Mouse (Mus musculus) 3134 (cell line): Measurements from ENCODE around the gene Ndufa6.
"Not testable (repeated sequence)": the region's sequence is repeated elsewhere in the genome, so short reads cannot be mapped to it uniquely, and the experiment has no call there.

Experiments
- DNase-seq: peaks from one replicate; pipeline ENCODE4 v3.0.0-alpha.2; 2011; ENCODE audit warnings: low spot score; ENCODE audit not compliant: insufficient read length; ENCODE audit errors: extremely low read depth

The Ndufa6 gene

GRCm38 (mm10) chr15:82368851-82369250 is 14.7 kb upstream of the Ndufa6 start:
- no peak for DNase-seq

- no peak for DNase-seq
Measured at GRCm38 (mm10) chr15:82368146-82368545, 14.0 kb upstream of the Ndufa6 start.

GRCm38 (mm10) chr15:82364561-82364960 is 10.4 kb upstream of the Ndufa6 start:
- not testable (repeated sequence) for DNase-seq

GRCm38 (mm10) chr15:82363801-82364200 is 9.7 kb upstream of the Ndufa6 start:
- not testable (repeated sequence) for DNase-seq

- no peak for DNase-seq
Measured at GRCm38 (mm10) chr15:82362234-82362633, 8.1 kb upstream of the Ndufa6 start.

GRCm38 (mm10) chr15:82361459-82362018 is 7.4 kb upstream of the Ndufa6 start:
- DNase-seq = no peak

GRCm38 (mm10) chr15:82358431-82359260 is 4.5 kb upstream of the Ndufa6 start:
- DNase-seq = no peak

- DNase-seq = no peak
Measured at GRCm38 (mm10) chr15:82353745-82354113, 393 bp downstream of the Ndufa6 start.

- no peak for DNase-seq
Measured at GRCm38 (mm10) chr15:82353078-82353744, 911 bp downstream of the Ndufa6 start.

- no peak for DNase-seq
Measured at GRCm38 (mm10) chr15:82351480-82351879, 2.6 kb downstream of the Ndufa6 start.

GRCm38 (mm10) chr15:82350349-82350748 is 3.8 kb downstream of the Ndufa6 start:
- no peak for DNase-seq

- no peak for DNase-seq
Measured at GRCm38 (mm10) chr15:82348999-82349341, 5.2 kb downstream of the Ndufa6 start.

- no peak for DNase-seq
Measured at GRCm38 (mm10) chr15:82348258-82348998, 5.7 kb downstream of the Ndufa6 start.

GRCm38 (mm10) chr15:82347852-82348251 is 6.3 kb downstream of the Ndufa6 start:
- DNase-seq = no peak

GRCm38 (mm10) chr15:82347303-82347676 is 6.8 kb downstream of the Ndufa6 start:
- DNase-seq = no peak

- no peak for DNase-seq
Measured at GRCm38 (mm10) chr15:82346580-82347302, 7.4 kb downstream of the Ndufa6 start.

- DNase-seq = peak; percentile 96
Measured at GRCm38 (mm10) chr15:82345820-82346470, 8.2 kb downstream of the Ndufa6 start.

GRCm38 (mm10) chr15:82344971-82345370 is 9.2 kb downstream of the Ndufa6 start:
- DNase-seq = no peak

GRCm38 (mm10) chr15:82343368-82344287 is 10.5 kb downstream of the Ndufa6 start:
- DNase-seq = no peak
